Mouse (Mus musculus) megakaryocyte progenitor cell, adult 5-6 weeks (primary cell): ENCODE results near the gene Zscan29. TPM values are rescaled to one million over a fixed set of nuclear protein-coding genes. Genes with fewer than 3 reads are reported as not detected.
"Not testable (repeated sequence)": the region's sequence is repeated elsewhere in the genome, so short reads cannot be mapped to it uniquely, and the experiment has no call there.

ENCODE experiments used
- ATAC-seq: replicated peaks from 2 replicates; pipeline ENCODE4 v1.8.0; 2016; ENCODE audit warnings: mild to moderate bottlenecking, moderate TSS enrichment, inconsistent platforms; ENCODE audit not compliant: poor library complexity
- total RNA-seq, 2 experiments: library from RNA; stranded (forward) in 1 of 2; stranded (reverse) in 1 of 2; fragments of 157-497, 149-512 nt in 1 of 2; fragments of 200-1000 nt in 1 of 2; gene quantifications; 2 replicates each; pipeline versions ENCODE4 v1.2.3 to v1.2.4; 2015 to 2017

Zscan29 gene
- total RNA-seq, 2 experiments from 2014 or later = 18.7 to 18.8 TPM

DNA sequence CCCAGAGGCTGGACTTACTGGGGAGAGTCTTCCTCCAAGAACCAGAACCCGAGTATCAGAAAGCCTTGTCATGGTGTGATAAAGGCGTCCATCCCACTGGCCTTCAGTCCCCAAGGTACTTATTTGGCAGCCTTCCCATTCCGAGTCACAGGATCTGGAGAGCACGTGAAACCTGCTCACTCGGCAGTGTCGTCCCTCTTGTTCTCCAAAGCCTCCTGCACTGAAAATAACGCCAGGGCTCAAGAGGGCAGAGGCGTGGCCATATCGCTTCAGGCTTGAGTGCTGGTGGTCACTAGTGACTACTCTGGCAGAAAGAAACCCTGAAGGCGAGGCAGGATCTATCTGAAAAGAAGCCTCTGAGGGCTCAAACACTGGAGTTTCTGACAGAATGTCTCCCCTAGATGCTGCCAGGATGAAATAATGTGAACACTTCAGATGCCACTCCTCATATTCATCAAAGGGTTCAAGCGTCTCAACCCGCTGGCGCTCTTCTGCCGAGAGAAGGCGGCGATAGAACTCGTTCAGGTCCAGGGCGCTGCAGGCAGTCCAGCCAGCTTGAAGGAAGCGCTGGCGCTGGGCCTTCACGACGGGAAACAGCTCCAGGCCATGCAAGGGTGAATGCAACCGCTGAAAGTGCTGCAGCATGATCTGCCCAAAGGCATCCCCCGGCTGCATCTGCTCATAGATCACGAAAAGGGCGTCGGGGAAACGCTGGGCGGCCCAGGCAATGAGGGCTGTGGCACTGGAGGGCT lies 31.5 kb downstream of the Zscan29 start:
- no peak; the same call in 1 of the 2 replicates for ATAC-seq

DNA sequence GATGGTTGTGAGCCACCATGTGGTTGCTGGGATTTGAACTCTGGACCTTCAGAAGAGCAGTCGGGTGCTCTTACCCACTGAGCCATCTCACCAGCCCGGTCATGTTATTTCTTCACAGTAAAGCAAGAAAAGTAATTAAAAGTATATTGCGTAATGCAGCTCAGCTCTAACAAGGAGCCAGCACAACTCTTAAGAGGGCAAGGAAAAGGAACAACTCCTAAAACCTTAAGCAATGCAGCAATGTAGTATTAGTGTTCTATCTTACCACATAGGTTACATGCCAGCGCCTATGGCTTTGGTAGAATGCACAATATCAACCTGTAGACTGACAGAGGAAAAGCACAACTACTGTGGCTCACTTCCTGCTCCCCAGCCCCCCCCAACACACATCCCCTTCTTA lies 33.6 kb downstream of the Zscan29 start:
- peak; percentile 24; the same call in 1 of the 2 replicates for ATAC-seq

DNA sequence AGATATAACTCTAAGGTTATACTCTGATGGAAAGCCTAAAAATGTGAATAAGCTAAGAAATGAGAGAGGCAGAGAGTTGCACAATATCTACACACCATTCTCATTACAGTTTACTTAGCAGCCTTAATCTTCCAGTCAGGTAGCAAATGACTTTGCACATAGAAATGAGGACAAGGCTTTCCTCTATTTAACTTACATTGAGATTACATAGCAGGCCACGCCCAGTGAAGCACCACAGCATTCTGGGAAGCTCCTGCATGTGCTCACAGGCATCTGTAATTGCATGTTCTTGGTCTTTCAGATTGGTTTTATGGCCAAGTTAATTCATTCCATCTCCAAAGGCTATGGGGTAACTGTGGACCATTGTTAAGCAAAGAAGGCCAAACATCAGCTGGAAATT lies 38.1 kb downstream of the Zscan29 start:
- ATAC-seq = no peak

DNA sequence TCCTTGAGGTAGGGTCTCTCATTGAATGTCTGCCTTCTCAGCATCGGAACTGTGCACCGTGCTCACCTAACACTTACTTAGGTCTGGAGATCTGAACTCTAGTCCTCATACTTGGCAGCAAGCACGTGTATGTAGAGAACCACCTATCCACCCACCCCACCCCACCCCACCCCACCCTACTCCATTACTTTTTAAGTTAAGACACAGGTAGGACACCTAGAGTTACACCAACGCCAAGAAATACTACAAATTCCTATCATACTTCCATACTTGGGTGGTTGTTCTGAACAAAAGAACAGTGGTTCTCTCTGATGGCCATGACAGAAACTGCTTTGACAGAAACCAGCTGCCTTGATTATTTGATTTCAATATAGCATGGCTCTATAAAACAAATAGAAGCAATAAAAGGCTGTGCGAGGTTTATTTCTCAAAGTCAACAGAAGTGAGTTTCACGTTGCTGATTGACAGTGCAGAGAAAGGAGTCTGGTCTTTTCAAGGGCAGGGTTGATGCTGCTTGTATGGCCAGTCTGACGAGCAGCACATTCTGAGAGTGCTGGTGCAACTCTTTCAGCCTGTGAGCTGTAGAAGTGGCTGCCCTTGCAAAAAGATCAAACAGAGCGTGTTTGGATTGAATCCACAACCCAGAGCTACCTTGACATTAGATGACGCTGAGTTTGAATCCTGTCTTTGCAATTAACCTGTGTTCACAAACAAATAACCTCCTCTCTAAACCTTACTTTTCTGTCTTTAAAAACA lies 41.9 kb downstream of the Zscan29 start:
- ATAC-seq = no peak

DNA sequence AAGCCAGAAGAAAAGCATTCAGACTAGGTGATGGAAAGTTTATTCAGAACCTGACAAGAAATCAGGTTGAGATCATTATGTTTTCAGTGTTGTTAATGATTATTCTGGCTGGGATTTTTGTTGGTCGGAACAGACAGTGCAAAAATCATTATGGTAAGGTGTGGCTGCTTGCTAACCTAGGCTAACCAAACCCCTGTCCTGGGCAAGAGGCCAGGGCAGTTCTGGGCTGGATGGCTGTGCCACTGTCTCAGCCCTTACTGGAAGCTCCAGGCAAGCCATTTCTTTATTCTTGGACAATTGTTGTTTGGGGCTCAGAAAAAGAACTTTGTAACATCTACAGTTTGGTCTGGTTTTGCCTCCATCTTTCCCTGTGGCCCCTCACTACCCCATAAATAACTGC lies 43.4 kb downstream of the Zscan29 start:
- ATAC-seq = no peak

DNA sequence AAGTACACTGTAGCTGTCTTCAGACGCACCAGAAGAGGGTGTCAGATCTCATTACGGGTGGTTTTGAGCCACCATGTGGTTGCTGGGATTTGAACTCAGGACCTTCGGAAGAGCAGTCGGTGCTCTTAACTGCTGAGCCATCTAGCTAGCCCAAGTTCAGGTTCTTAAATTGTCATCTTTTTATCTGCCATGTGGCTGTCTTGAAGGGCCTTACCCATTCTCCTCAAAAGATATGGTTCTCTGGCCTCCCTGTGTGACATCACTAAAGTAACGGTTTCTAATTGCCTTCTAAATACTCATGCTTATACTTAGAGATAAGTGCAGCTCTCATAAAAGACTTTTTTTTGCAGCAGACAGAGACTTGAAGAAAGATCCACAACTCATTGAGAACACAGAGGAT lies 44.6 kb downstream of the Zscan29 start:
- not testable (repeated sequence) for ATAC-seq

DNA sequence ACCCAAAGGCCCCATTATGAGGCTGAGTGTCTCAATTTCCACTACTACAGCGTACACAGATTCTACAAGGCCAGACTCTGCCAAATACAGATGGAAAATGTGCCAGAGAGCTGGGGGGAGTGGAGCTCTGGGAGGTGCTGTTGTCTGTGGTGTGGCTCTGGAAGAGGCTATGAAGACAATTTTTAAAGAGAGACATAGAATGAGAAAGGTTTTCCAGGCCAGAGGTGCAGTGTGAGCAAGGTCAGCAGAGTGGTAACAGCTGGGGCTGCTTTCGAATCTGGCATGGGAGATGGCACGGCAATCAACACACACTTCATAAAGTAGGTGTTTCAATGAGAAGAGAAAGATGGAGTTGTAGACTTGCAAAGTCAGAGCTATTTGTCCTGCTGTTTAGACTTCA lies 51.7 kb downstream of the Zscan29 start:
- ATAC-seq = no peak

DNA sequence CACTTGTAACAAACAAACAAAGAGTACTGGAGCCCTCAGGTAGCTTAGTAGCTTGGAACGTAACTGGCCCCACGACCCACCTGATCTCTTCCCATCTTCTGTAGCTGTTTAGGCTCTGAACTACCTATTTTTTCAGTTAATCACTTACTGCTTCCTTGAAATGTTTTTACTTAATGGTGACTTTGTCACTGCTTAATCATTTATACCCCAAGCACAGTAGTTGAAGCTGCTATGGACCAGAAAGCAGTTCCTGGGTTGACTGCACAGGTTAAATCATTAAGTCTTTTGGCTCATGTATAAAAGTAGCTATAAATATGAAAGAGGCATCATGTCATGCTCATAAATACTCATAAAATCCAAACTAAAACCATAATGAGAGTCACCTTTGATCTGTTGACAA lies 55.5 kb downstream of the Zscan29 start:
- no peak for ATAC-seq

DNA sequence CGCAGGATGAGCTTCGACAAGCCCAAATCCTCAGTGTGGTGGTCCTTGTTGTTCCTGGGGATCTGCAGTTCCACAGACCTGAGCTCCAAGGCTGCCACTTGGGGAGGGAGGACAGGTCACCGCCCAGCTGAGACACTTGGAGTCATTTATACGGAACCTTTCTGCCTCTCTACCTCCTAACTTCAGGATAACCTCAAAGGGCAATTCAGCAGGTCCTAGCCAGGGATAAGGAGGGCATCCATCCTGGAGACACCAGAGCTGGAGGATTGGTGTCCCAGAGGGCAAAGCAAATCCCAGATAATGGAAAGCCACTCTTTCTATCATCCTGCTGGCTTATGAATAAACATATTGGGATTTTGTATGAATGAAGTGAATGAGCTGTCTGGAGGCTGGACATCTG lies 61.2 kb downstream of the Zscan29 start, which contains the start of gene Tgm7:
Gene Tgm7, minus strand, starts transcription at position 101 of the 400 bp plus-strand sequence.
- no peak for ATAC-seq

Other genes starting within 250 kb of the Zscan29 start
- 24.7 and 27.1 TPM in 2 replicates for gene Ubr1, start 200.4 kb downstream of the Zscan29 start, total RNA-seq (2015)
- 21.1 and 28.5 TPM in 2 replicates for gene Ubr1, start 200.4 kb downstream of the Zscan29 start, total RNA-seq (2017)
- gene Tmem62, start 194.1 kb downstream of the Zscan29 start, total RNA-seq (2015) = 4.2 and 4.3 TPM in 2 replicates
- gene Tmem62, start 194.1 kb downstream of the Zscan29 start, total RNA-seq (2017) = 6.4 and 12.4 TPM in 2 replicates
- gene Ccndbp1, start 162.7 kb downstream of the Zscan29 start, total RNA-seq (2015) = 44.2 and 50.1 TPM in 2 replicates
- 33.5 and 38.1 TPM in 2 replicates for gene Ccndbp1, start 162.7 kb downstream of the Zscan29 start, total RNA-seq (2017)
- gene Epb42, start 134.1 kb downstream of the Zscan29 start, total RNA-seq (2015) = 1.7 and 2.4 TPM in 2 replicates
- gene Epb42, start 134.1 kb downstream of the Zscan29 start, total RNA-seq (2017) = 1.4 and 4.2 TPM in 2 replicates
- gene Tgm5, start 85.3 kb downstream of the Zscan29 start, total RNA-seq (2015) = not detected in 2 replicates
- gene Tgm5, start 85.3 kb downstream of the Zscan29 start, total RNA-seq (2017) = not detected in 2 replicates
- gene Tgm7, start 61.3 kb downstream of the Zscan29 start, total RNA-seq (2015) = not detected in 2 replicates
- gene Tgm7, start 61.3 kb downstream of the Zscan29 start, total RNA-seq (2017) = not detected in 2 replicates
- gene Adal, start 30.7 kb downstream of the Zscan29 start, total RNA-seq (2015) = 12.2 and 12.4 TPM in 2 replicates
- gene Adal, start 30.7 kb downstream of the Zscan29 start, total RNA-seq (2017) = 10.6 and 15.4 TPM in 2 replicates
- 11.7 and 12.8 TPM in 2 replicates for gene Lcmt2, start 30.5 kb downstream of the Zscan29 start, total RNA-seq (2015)
- gene Lcmt2, start 30.5 kb downstream of the Zscan29 start, total RNA-seq (2017) = 8.4 and 9.7 TPM in 2 replicates
- 36.4 and 38.9 TPM in 2 replicates for gene Tubgcp4, start 471 bp downstream of the Zscan29 start, total RNA-seq (2015)
- gene Tubgcp4, start 471 bp downstream of the Zscan29 start, total RNA-seq (2017) = 28.8 and 39.3 TPM in 2 replicates
- gene Trp53bp1, start 100.3 kb upstream of the Zscan29 start, total RNA-seq (2015) = 17.9 and 21.5 TPM in 2 replicates
- 35.9 and 36.2 TPM in 2 replicates for gene Trp53bp1, start 100.3 kb upstream of the Zscan29 start, total RNA-seq (2017)
- gene Map1a, start 118.5 kb upstream of the Zscan29 start, total RNA-seq (2015) = 0.10 TPM in 1 of 2 replicates, not detected in the other
- not detected in 2 replicates for gene Map1a, start 118.5 kb upstream of the Zscan29 start, total RNA-seq (2017)
- gene Ppip5k1, start 184.3 kb upstream of the Zscan29 start, total RNA-seq (2015) = 4.5 and 4.6 TPM in 2 replicates
- gene Ppip5k1, start 184.3 kb upstream of the Zscan29 start, total RNA-seq (2017) = 8.3 and 11.3 TPM in 2 replicates
- gene Ckmt1, start 186.6 kb upstream of the Zscan29 start, total RNA-seq (2015) = not detected in 2 replicates
- gene Ckmt1, start 186.6 kb upstream of the Zscan29 start, total RNA-seq (2017) = not detected in 2 replicates
- not detected in 2 replicates for gene Strc, start 216.0 kb upstream of the Zscan29 start, total RNA-seq (2015)
- not detected in 2 replicates for gene Strc, start 216.0 kb upstream of the Zscan29 start, total RNA-seq (2017)
- 499 and 555 TPM in 2 replicates for gene Pdia3, start 242.7 kb upstream of the Zscan29 start, total RNA-seq (2015)
- 404 and 432 TPM in 2 replicates for gene Pdia3, start 242.7 kb upstream of the Zscan29 start, total RNA-seq (2017)
- 1.2 and 2.1 TPM in 2 replicates for gene Catsper2, start 242.7 kb upstream of the Zscan29 start, total RNA-seq (2015)
- gene Catsper2, start 242.7 kb upstream of the Zscan29 start, total RNA-seq (2017) = 0.62 and 1.8 TPM in 2 replicates